Mouse (Mus musculus) hindbrain, embryonic 16.5 days (tissue): ENCODE results near the gene Tril. TPM values are rescaled to one million over a fixed set of nuclear protein-coding genes. Genes with fewer than 3 reads are reported as not detected.
A peak's percentile ranks its signal among the peaks of the same experiment; 100 is the strongest.

Experiments
- ATAC-seq: fragments of 200-750 bp; cut with Nextera tagmentation; 2 replicates; pipeline ENCODE4 v1.8.0; 2017; ENCODE audit warnings: moderate TSS enrichment, moderate library complexity
- H3K27ac ChIP-seq: fragments of 300-500 bp; sonication (generic); 2 replicates; pipeline ENCODE4 v1.5.1; 2014; ENCODE audit warnings: low read depth, mild to moderate bottlenecking, control low read depth, low read length, moderate library complexity
- H3K27me3 ChIP-seq: fragments of 300-500 bp; sonication (generic); replicated peaks from 2 replicates; pipeline ENCODE4 v1.6.1; 2014; ENCODE audit warnings: low read length; ENCODE audit not compliant: control insufficient read depth, insufficient read depth
- H3K36me3 ChIP-seq: fragments of 300-500 bp; sonication (generic); 2 replicates; pipeline ENCODE4 v1.6.1; 2014; ENCODE audit warnings: mild to moderate bottlenecking, low read length, moderate library complexity, mixed read lengths; ENCODE audit not compliant: control insufficient read depth, insufficient read depth
- H3K4me1 ChIP-seq: fragments of 300-500 bp; sonication (generic); 2 replicates; pipeline ENCODE4 v1.6.1; 2014; ENCODE audit warnings: low read depth, low read length; ENCODE audit not compliant: control insufficient read depth, insufficient read depth
- H3K4me2 ChIP-seq: fragments of 300-500 bp; sonication (generic); 2 replicates; pipeline ENCODE4 v1.6.1; 2014; ENCODE audit warnings: mild to moderate bottlenecking, low read length, control low read depth, moderate library complexity
- H3K4me3 ChIP-seq: fragments of 300-500 bp; sonication (generic); 2 replicates; pipeline ENCODE4 v1.5.1; 2014; ENCODE audit warnings: mild to moderate bottlenecking, low read length, control low read depth, moderate library complexity
- H3K9ac ChIP-seq: fragments of 300-500 bp; sonication (generic); 2 replicates; pipeline ENCODE4 v1.6.1; 2014; ENCODE audit warnings: low read depth, mild to moderate bottlenecking, control low read depth, low read length, moderate library complexity
- H3K9me3 ChIP-seq: fragments of 300-500 bp; sonication (generic); 2 replicates; pipeline ENCODE4 v1.6.1; 2014; ENCODE audit warnings: mild to moderate bottlenecking, low read length, moderate library complexity; ENCODE audit not compliant: control insufficient read depth
- WGBS: fragments of 180-500 bp; shearing (Covaris S2); extraction: QIAGEN DNeasy Blood & Tissue Kit; methylation state at CpG from one replicate; pipeline ENCODE4 v1.1.7; 2014; 5-methylcytosine and 5-hydroxymethylcytosine counted together
- polyA plus RNA-seq: library from polyadenylated mRNA; unstranded; fragments of >200 nt; fragmentation: Nextera tagmentation; extraction: Ambion mirVana; gene quantifications from 2 replicates; pipeline ENCODE4 v1.2.1, GENCODE M21; 2015

Tril gene
- polyA plus RNA-seq, 1 experiment from 2014 or later = 21.7 TPM

GRCm38 (mm10) chr6:53814214-53814613, 6.4 kb downstream of the Tril start:
- Histone ChIP-seq H3K27me3 (no peaks in the 10 kb centered on the region; the same call in 1 of the 2 replicates), H3K36me3 (no peaks in the 10 kb centered on the region), H3K9me3 (no peaks in the 10 kb centered on the region), H3K27ac (no peak overlapping the region), H3K9ac (no peak overlapping the region), H3K4me3 (no peak overlapping the region), H3K4me2 (no peak overlapping the region), H3K4me1 (peaks cover 17% of the 10 kb centered on the region)
- ATAC-seq = no peak

- H3K27me3 ChIP-seq = no peaks in the 10 kb centered on the region; the same call in 1 of the 2 replicates
- H3K27ac ChIP-seq = no peak overlapping the region
- no peak overlapping the region for H3K4me3 ChIP-seq
- H3K9ac ChIP-seq = no peak overlapping the region
- no peaks in the 10 kb centered on the region for H3K36me3 ChIP-seq
- no peaks in the 10 kb centered on the region for H3K9me3 ChIP-seq
- no peak overlapping the region for H3K4me2 ChIP-seq
- WGBS = 57% methylated on average over 3 of the region's 3 CpGs
- no peak for ATAC-seq
- H3K4me1 ChIP-seq = peaks cover 2% of the 10 kb centered on the region; the same call in 1 of the 2 replicates
These were observed 8.4 kb downstream of the Tril start for GRCm38 (mm10) chr6:53812242-53812641.

GRCm38 (mm10) chr6:53808801-53809200, 11.8 kb downstream of the Tril start:
- no peaks in the 10 kb centered on the region for H3K9me3 ChIP-seq
- no peak overlapping the region for H3K4me3 ChIP-seq
- H3K9ac ChIP-seq = no peak overlapping the region
- H3K4me1 ChIP-seq = no peaks in the 10 kb centered on the region
- no peaks in the 10 kb centered on the region for H3K27me3 ChIP-seq
- no peak overlapping the region for H3K4me2 ChIP-seq
- 80% methylated on average over 9 of the region's 9 CpGs for WGBS
- no peak for ATAC-seq
- no peak overlapping the region for H3K27ac ChIP-seq
- no peaks in the 10 kb centered on the region for H3K36me3 ChIP-seq

- Histone ChIP-seq H3K4me1 (no peaks in the 10 kb centered on the region), H3K9ac (no peak overlapping the region), H3K27me3 (no peaks in the 10 kb centered on the region), H3K4me2 (no peak overlapping the region), H3K27ac (no peak overlapping the region), H3K9me3 (no peaks in the 10 kb centered on the region), H3K4me3 (no peak overlapping the region), H3K36me3 (no peaks in the 10 kb centered on the region)
- ATAC-seq = no peak
- 63% methylated on average over 3 of the region's 3 CpGs for WGBS
These were observed 13.4 kb downstream of the Tril start for GRCm38 (mm10) chr6:53807185-53807584.

- Histone ChIP-seq H3K4me2 (no peak overlapping the region), H3K27me3 (no peaks in the 10 kb centered on the region), H3K36me3 (no peaks in the 10 kb centered on the region), H3K9me3 (no peaks in the 10 kb centered on the region), H3K4me3 (no peak overlapping the region), H3K27ac (no peak overlapping the region), H3K9ac (no peak overlapping the region), H3K4me1 (peaks cover 3% of the 10 kb centered on the region; the same call in 1 of the 2 replicates)
- ATAC-seq = no peak
- WGBS = 32% methylated on average over 8 of the region's 8 CpGs
These were observed 14.0 kb downstream of the Tril start for GRCm38 (mm10) chr6:53806591-53807023.

- no peaks in the 10 kb centered on the region for H3K9me3 ChIP-seq
- H3K4me3 ChIP-seq = no peak overlapping the region
- H3K4me2 ChIP-seq = no peak overlapping the region
- peaks cover 3% of the 10 kb centered on the region; the same call in 1 of the 2 replicates for H3K4me1 ChIP-seq
- ATAC-seq = no peak
- 71% methylated on average over 5 of the region's 5 CpGs for WGBS
- H3K9ac ChIP-seq = no peak overlapping the region
- H3K36me3 ChIP-seq = no peaks in the 10 kb centered on the region
- no peaks in the 10 kb centered on the region for H3K27me3 ChIP-seq
- no peak overlapping the region for H3K27ac ChIP-seq
These were observed 14.6 kb downstream of the Tril start for GRCm38 (mm10) chr6:53806021-53806420.

- no peak for ATAC-seq
- Histone ChIP-seq H3K4me2 (no peak overlapping the region), H3K36me3 (no peaks in the 10 kb centered on the region), H3K9ac (no peak overlapping the region), H3K27me3 (no peaks in the 10 kb centered on the region), H3K4me1 (peaks cover 3% of the 10 kb centered on the region; the same call in 1 of the 2 replicates), H3K9me3 (no peaks in the 10 kb centered on the region), H3K27ac (no peak overlapping the region), H3K4me3 (no peak overlapping the region)
- WGBS = 83% methylated on average over 6 of the region's 6 CpGs
These were observed 16.5 kb downstream of the Tril start for GRCm38 (mm10) chr6:53804145-53804544.

- Histone ChIP-seq H3K9me3 (no peaks in the 10 kb centered on the region), H3K27ac (no peak overlapping the region), H3K27me3 (no peaks in the 10 kb centered on the region), H3K4me1 (peaks cover 3% of the 10 kb centered on the region; the same call in 1 of the 2 replicates), H3K4me2 (no peak overlapping the region), H3K9ac (no peak overlapping the region), H3K4me3 (no peak overlapping the region), H3K36me3 (no peaks in the 10 kb centered on the region)
- WGBS = 97% methylated on average over 4 of the region's 4 CpGs
- no peak for ATAC-seq
These were observed 17.1 kb downstream of the Tril start for GRCm38 (mm10) chr6:53803551-53803950.

GRCm38 (mm10) chr6:53801893-53802286, 18.7 kb downstream of the Tril start:
- peak; percentile 30; the same call in 1 of the 2 replicates for ATAC-seq
- Histone ChIP-seq H3K4me1 (peaks cover 3% of the 10 kb centered on the region; the same call in 1 of the 2 replicates), H3K9me3 (no peaks in the 10 kb centered on the region), H3K4me3 (no peak overlapping the region), H3K9ac (no peak overlapping the region), H3K4me2 (no peak overlapping the region), H3K36me3 (no peaks in the 10 kb centered on the region), H3K27me3 (no peaks in the 10 kb centered on the region), H3K27ac (no peak overlapping the region)
- WGBS = 58% methylated on average over 5 of the region's 5 CpGs
